Mouse (Mus musculus) G1E (cell line): ENCODE data around the gene Cln3.

Source experiments
- CTCF ChIP-seq: IDR thresholded peaks from 2 replicates; pipeline ENCODE4 v1.5.1; 2012; ENCODE audit warnings: low read depth, low read length, inconsistent platforms, mixed read lengths
- GATA1 ChIP-seq: IDR thresholded peaks from 2 replicates; pipeline ENCODE4 v1.6.1; 2012; ENCODE audit warnings: borderline replicate concordance, low read length, inconsistent platforms, mixed read lengths
- TAL1 ChIP-seq: conservative IDR thresholded peaks from 2 replicates; pipeline ENCODE4 v1.6.1; 2012; ENCODE audit warnings: low read depth, low read length, inconsistent platforms, mixed read lengths

DNA sequence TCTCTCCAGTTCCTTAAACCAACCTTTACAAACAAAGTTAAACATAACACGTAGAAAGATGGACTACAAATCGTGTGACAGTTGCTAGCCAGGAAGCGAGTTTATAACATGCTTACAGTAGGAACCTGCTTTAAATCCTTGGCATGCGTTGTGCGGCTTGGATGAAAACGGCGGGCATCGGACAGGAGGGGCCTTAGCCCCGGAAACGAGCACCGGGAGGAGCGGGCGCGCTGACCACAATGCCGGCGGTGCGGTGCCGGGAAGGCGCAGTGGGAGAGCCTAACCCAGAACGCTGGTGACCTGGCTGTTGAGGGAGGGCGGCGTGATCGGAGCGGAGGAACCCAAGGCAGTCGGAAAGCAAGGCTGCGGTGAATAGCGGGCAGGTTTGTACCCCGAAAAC is 49.9 kb downstream of the Cln3 start:
- TF ChIP-seq CTCF (no peak), GATA1 (no peak), TAL1 (no peak)
